32 mouse cellular contexts compared by ENCODE assay signal in genomic region chr3:94393049-94393448, GRCm38 (mm10). TPM values are rescaled to one million over a fixed set of nuclear protein-coding genes. Genes with fewer than 3 reads are reported as not detected.
DNase-seq lines count a peak whose midpoint lies in the region; ATAC-seq and TF ChIP-seq lines count a peak whose summit lies in the region.
"Had no signal": no experiment of that assay in that cellular context is flagged by ENCODE, and none has a peak within 500 bp of the region (broad histone marks: within the 10 kb centered on the region; RNA-seq: fewer than 3 reads in every experiment).

No protein-coding gene starts in this region.

- H3K4me3 ChIP-seq in midbrain, postnatal 0 days (ENCODE audit: low read depth, low read length) = no peak overlapping the region
- H3K4me3 ChIP-seq in midbrain, embryonic 10.5 days = no peak overlapping the region
- H3K4me3 ChIP-seq: embryonic facial prominence, embryonic 12.5 days; erythroblast, embryonic 14.5 days; forebrain, embryonic 13.5 days; heart, embryonic 12.5 days; liver, embryonic 15.5 days; midbrain, embryonic 15.5 days; neural tube, embryonic 12.5 days; stomach, embryonic 15.5 days had no signal

- ATAC-seq in midbrain, postnatal 0 days (ENCODE audit: low FRiP score) = no peak
- ATAC-seq in erythroblast, adult 5-6 weeks (replicated peaks; ENCODE audit: low FRiP score, poor library complexity, severe bottlenecking) = no peak
- ATAC-seq: forebrain, embryonic 13.5 days; intestine, embryonic 16.5 days; midbrain, embryonic 15.5 days; Patski had no signal

- no peak overlapping the region for H3K9ac ChIP-seq in midbrain, postnatal 0 days (replicated peaks; ENCODE audit: low read length, poor library complexity, severe bottlenecking)
- H3K9ac ChIP-seq: embryonic facial prominence, embryonic 12.5 days; forebrain, embryonic 13.5 days; heart, embryonic 12.5 days; liver, embryonic 15.5 days; lung, embryonic 14.5 days; midbrain, embryonic 15.5 days; neural tube, embryonic 12.5 days; stomach, embryonic 15.5 days had no signal

- no peaks in the 10 kb centered on the region for H3K9me3 ChIP-seq in midbrain, postnatal 0 days (ENCODE audit: low read length)
- no peaks in the 10 kb centered on the region for H3K9me3 ChIP-seq in midbrain, embryonic 10.5 days (replicated peaks)
- H3K9me3 ChIP-seq: embryonic facial prominence, embryonic 12.5 days; forebrain, embryonic 13.5 days; heart, embryonic 12.5 days; liver, embryonic 15.5 days; midbrain, embryonic 15.5 days; neural tube, embryonic 12.5 days; stomach, embryonic 15.5 days had no signal

- 79% methylated on average over 4 of the region's 4 CpGs for WGBS in midbrain, postnatal 0 days
- WGBS in midbrain, embryonic 10.5 days = 74% methylated on average over 4 of the region's 4 CpGs

- TF ChIP-seq CTCF in midbrain, postnatal 0 days (IDR thresholded peaks at IDR 0.05) = no peak

- intact Hi-C loops in heart, postnatal 14 days (cut with DNase I) = no loop called here

- no peaks in the 10 kb centered on the region for H3K36me3 ChIP-seq in midbrain, postnatal 0 days (ENCODE audit: insufficient read depth, low read length)
- no peaks in the 10 kb centered on the region for H3K36me3 ChIP-seq in midbrain, embryonic 10.5 days
- H3K36me3 ChIP-seq: embryonic facial prominence, embryonic 12.5 days; heart, embryonic 12.5 days; liver, embryonic 15.5 days; midbrain, embryonic 15.5 days; neural tube, embryonic 12.5 days; stomach, embryonic 15.5 days had no signal

- peak; percentile 83 for DNase-seq in heart, adult 11 months
- DNase-seq in heart, postnatal 14 days = no peak
- peak; percentile 26 for DNase-seq in midbrain, postnatal 0 days (ENCODE audit: low spot score)
- no peak for DNase-seq in midbrain, embryonic 10.5 days (ENCODE audit: low spot score)
- peak; percentile 10 for DNase-seq in urinary bladder, adult 2 months (ENCODE audit: low spot score)
- DNase-seq in urinary bladder, adult 18-20 months (ENCODE audit: low spot score in 2 of 2) = no peak
- DNase-seq: adrenal gland, postnatal 14 days; cerebellum, adult 11 months; cerebellum, adult 9-10 months; cerebellum, postnatal 36 days; gastrocnemius, postnatal 14 days; kidney, adult 8-10 months; kidney, postnatal 4 days; lung, embryonic 14.5 days; lung, postnatal 14 days; retina, postnatal 1 day; right cerebral cortex, postnatal 14 days had no signal

- H3K27me3 ChIP-seq in midbrain, postnatal 0 days (ENCODE audit: insufficient read depth, low read length) = no peaks in the 10 kb centered on the region; the same call in 1 of the 2 replicates
- H3K27me3 ChIP-seq in midbrain, embryonic 10.5 days (ENCODE audit: low read depth, poor library complexity, severe bottlenecking) = peaks cover 18% of the 10 kb centered on the region

- no peak overlapping the region for H3K4me2 ChIP-seq in midbrain, postnatal 0 days (ENCODE audit: low read depth, low read length, poor library complexity, severe bottlenecking)
- H3K4me2 ChIP-seq: embryonic facial prominence, embryonic 12.5 days; forebrain, embryonic 13.5 days; heart, embryonic 12.5 days; liver, embryonic 15.5 days; lung, embryonic 14.5 days; midbrain, embryonic 15.5 days; neural tube, embryonic 12.5 days; stomach, embryonic 15.5 days had no signal

- no peak overlapping the region for H3K27ac ChIP-seq in midbrain, postnatal 0 days (ENCODE audit: low read depth, low read length)
- H3K27ac ChIP-seq in midbrain, embryonic 10.5 days (replicated peaks) = no peak overlapping the region
- H3K27ac ChIP-seq: embryonic facial prominence, embryonic 12.5 days; forebrain, embryonic 13.5 days; kidney, postnatal 0 days; liver, embryonic 15.5 days; midbrain, embryonic 15.5 days; neural tube, embryonic 12.5 days; stomach, embryonic 15.5 days had no signal

- no peaks in the 10 kb centered on the region for H3K4me1 ChIP-seq in midbrain, postnatal 0 days (ENCODE audit: insufficient read depth, low read length)
- H3K4me1 ChIP-seq in midbrain, embryonic 10.5 days = no peaks in the 10 kb centered on the region
- H3K4me1 ChIP-seq: embryonic facial prominence, embryonic 12.5 days; forebrain, embryonic 13.5 days; heart, embryonic 12.5 days; liver, embryonic 15.5 days; midbrain, embryonic 15.5 days; neural tube, embryonic 12.5 days; stomach, embryonic 15.5 days had no signal

RNA-seq across cellular contexts. Expression of gene Lingo4, which starts 5.3 kb away (rescaled TPM):
- total RNA-seq in heart, postnatal 14 days (2021) = under 1 TPM; 0.14 to 0.37 TPM
- 1.6 and 1.8 TPM in 2 replicates for total RNA-seq in midbrain, postnatal 0 days (2014; rRNA removed)
- 1.5 TPM in 2 replicates for polyA plus RNA-seq in midbrain, postnatal 0 days (2015; fragmentation: Nextera tagmentation; extraction: Ambion mirVana)
- polyA plus RNA-seq in midbrain, embryonic 10.5 days (2016; fragmentation: Nextera tagmentation; extraction: Ambion mirVana) = 0.71 and 0.72 TPM in 2 replicates
- 0.06 and 0.10 TPM in 2 replicates for polyA plus RNA-seq in urinary bladder, adult 2 months (2012; rRNA removed)
- total RNA-seq in erythroblast, adult 5-6 weeks (2015; ENCODE audit: low replicate concordance) = not detected in 2 replicates
- not detected in 2 replicates for total RNA-seq in erythroblast, adult 5-6 weeks (2017; ENCODE audit: low replicate concordance)
- total RNA-seq: granulocyte monocyte progenitor cell, adult 5-6 weeks; hematopoietic stem cell, adult 5-6 weeks; MEL had no signal
- polyA plus RNA-seq: erythroblast, embryonic 14.5 days; heart, embryonic 12.5 days had no signal

RNA-seq across cellular contexts. Expression of gene Tdrkh, which starts 20.0 kb away (rescaled TPM):
- 1 to 10 TPM; 3.8 to 4.8 TPM for total RNA-seq in heart, postnatal 14 days (2021)
- total RNA-seq in midbrain, postnatal 0 days (2014; rRNA removed) = 12.0 and 18.5 TPM in 2 replicates
- 39.5 and 40.3 TPM in 2 replicates for polyA plus RNA-seq in midbrain, postnatal 0 days (2015; fragmentation: Nextera tagmentation; extraction: Ambion mirVana)
- 45.2 and 53.8 TPM in 2 replicates for polyA plus RNA-seq in midbrain, embryonic 10.5 days (2016; fragmentation: Nextera tagmentation; extraction: Ambion mirVana)
- 2.2 and 2.3 TPM in 2 replicates for polyA plus RNA-seq in urinary bladder, adult 2 months (2012; rRNA removed)
- total RNA-seq in erythroblast, adult 5-6 weeks (2015; ENCODE audit: low replicate concordance) = 1.9 and 6.5 TPM in 2 replicates
- total RNA-seq in erythroblast, adult 5-6 weeks (2017; ENCODE audit: low replicate concordance) = 1.7 TPM in 1 of 2 replicates, not detected in the other
- total RNA-seq: MEL had no signal

RNA-seq across cellular contexts. Expression of gene Rorc, which starts 20.5 kb away (rescaled TPM):
- total RNA-seq in heart, postnatal 14 days (2021) = 10 to 100 TPM; 29.6 to 33.1 TPM
- total RNA-seq in midbrain, postnatal 0 days (2014; rRNA removed) = 0.42 and 0.60 TPM in 2 replicates
- polyA plus RNA-seq in midbrain, postnatal 0 days (2015; fragmentation: Nextera tagmentation; extraction: Ambion mirVana) = 0.12 and 0.25 TPM in 2 replicates
- 0.14 TPM in 1 of 2 replicates, not detected in the other for polyA plus RNA-seq in midbrain, embryonic 10.5 days (2016; fragmentation: Nextera tagmentation; extraction: Ambion mirVana)
- 12.8 and 13.3 TPM in 2 replicates for polyA plus RNA-seq in urinary bladder, adult 2 months (2012; rRNA removed)
- total RNA-seq in erythroblast, adult 5-6 weeks (2015; ENCODE audit: low replicate concordance) = not detected in 2 replicates
- not detected in 2 replicates for total RNA-seq in erythroblast, adult 5-6 weeks (2017; ENCODE audit: low replicate concordance)
- total RNA-seq: granulocyte monocyte progenitor cell, adult 5-6 weeks; MEL had no signal
- polyA plus RNA-seq: erythroblast, embryonic 14.5 days had no signal

RNA-seq across cellular contexts. Expression of gene C2cd4d, which starts 30.8 kb away (rescaled TPM):
- under 1 TPM in 1 of 2 experiments, not detected in 1; 0.29 TPM for total RNA-seq in heart, postnatal 14 days (2021)
- total RNA-seq in midbrain, postnatal 0 days (2014; rRNA removed) = 1.7 and 2.8 TPM in 2 replicates
- 1.7 and 2.2 TPM in 2 replicates for polyA plus RNA-seq in midbrain, postnatal 0 days (2015; fragmentation: Nextera tagmentation; extraction: Ambion mirVana)
- 0.23 and 0.68 TPM in 2 replicates for polyA plus RNA-seq in midbrain, embryonic 10.5 days (2016; fragmentation: Nextera tagmentation; extraction: Ambion mirVana)
- 0.31 and 0.40 TPM in 2 replicates for polyA plus RNA-seq in urinary bladder, adult 2 months (2012; rRNA removed)
- total RNA-seq in erythroblast, adult 5-6 weeks (2015; ENCODE audit: low replicate concordance) = not detected in 2 replicates
- not detected in 2 replicates for total RNA-seq in erythroblast, adult 5-6 weeks (2017; ENCODE audit: low replicate concordance)
- total RNA-seq: granulocyte monocyte progenitor cell, adult 5-6 weeks; hematopoietic stem cell, adult 5-6 weeks; MEL had no signal
- polyA plus RNA-seq: erythroblast, embryonic 14.5 days; Patski had no signal

RNA-seq across cellular contexts. Expression of gene Mrpl9, which starts 50.1 kb away (rescaled TPM):
- total RNA-seq in heart, postnatal 14 days (2021) = 10 to 100 TPM; 62.4 to 66.5 TPM
- total RNA-seq in midbrain, postnatal 0 days (2014; rRNA removed) = 52.5 and 56.8 TPM in 2 replicates
- polyA plus RNA-seq in midbrain, postnatal 0 days (2015; fragmentation: Nextera tagmentation; extraction: Ambion mirVana) = 56.1 and 58.7 TPM in 2 replicates
- 71.7 and 72.9 TPM in 2 replicates for polyA plus RNA-seq in midbrain, embryonic 10.5 days (2016; fragmentation: Nextera tagmentation; extraction: Ambion mirVana)
- polyA plus RNA-seq in urinary bladder, adult 2 months (2012; rRNA removed) = 70.7 and 81.1 TPM in 2 replicates
- total RNA-seq in erythroblast, adult 5-6 weeks (2015; ENCODE audit: low replicate concordance) = 11.5 and 20.8 TPM in 2 replicates
- 10.5 and 13.0 TPM in 2 replicates for total RNA-seq in erythroblast, adult 5-6 weeks (2017; ENCODE audit: low replicate concordance)

Comparison
In these comparisons a context has a peak if more than half of its experiments do, and no peak if none do; other contexts are left out.
1. DNase-seq: peak in heart, adult 11 months (single experiment), midbrain, postnatal 0 days (single experiment) and urinary bladder, adult 2 months (single experiment); none in heart, postnatal 14 days (0 of 2), midbrain, embryonic 10.5 days (single experiment) and urinary bladder, adult 18-20 months (0 of 2).
2. RNA of gene Rorc, which starts 20.5 kb away (total RNA-seq): 29.6 to 33.1 TPM in heart, postnatal 14 days; 0.42 to 0.60 TPM in midbrain, postnatal 0 days and not detected in erythroblast, adult 5-6 weeks; every median in the first group is over 10 times any median in the second.